ENCODE assay signal across 21 mouse cellular contexts in the genomic region with DNA sequence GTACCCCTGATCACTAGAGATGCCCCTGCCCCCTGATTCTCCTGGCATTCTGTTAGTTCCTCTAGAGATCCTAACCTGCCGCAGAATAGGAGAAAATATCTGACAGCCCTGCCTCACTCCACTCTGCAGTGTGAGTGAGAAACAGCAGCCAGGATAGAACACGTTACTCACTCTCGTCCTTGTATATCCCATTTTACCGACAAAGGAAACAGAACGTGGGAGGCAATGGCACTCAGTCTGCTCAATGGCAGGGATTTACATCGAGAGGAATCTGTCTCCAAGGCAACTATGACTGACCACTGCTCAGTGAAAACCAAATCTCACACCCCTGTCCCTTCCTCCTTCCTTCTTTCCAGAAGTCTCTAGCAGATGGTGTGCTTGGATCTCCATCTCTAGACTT. TPM values are rescaled to one million over a fixed set of nuclear protein-coding genes. Genes with fewer than 3 reads are reported as not detected.
DNase-seq lines count a peak whose midpoint lies in the region; ATAC-seq and TF ChIP-seq lines count a peak whose summit lies in the region.
"Had no signal": no experiment of that assay in that cellular context is flagged by ENCODE, and none has a peak within 500 bp of the region (broad histone marks: within the 10 kb centered on the region; RNA-seq: fewer than 3 reads in every experiment).

No protein-coding gene starts in this region.

- no peak for DNase-seq in forebrain, postnatal 0 days
- peak; percentile 79 for DNase-seq in midbrain, embryonic 11.5 days (ENCODE audit: low spot score, missing footprints)
- peak; percentile 6 for DNase-seq in right cerebral cortex, postnatal 25 days
- DNase-seq in right cerebral cortex, postnatal 4 days: no peak
- DNase-seq: adrenal gland, postnatal 10 days; adrenal gland, postnatal 36 days; cerebellum, adult 11-12 months; cerebellum, adult 8-10 months; cerebellum, postnatal 14 days; gastrocnemius, adult 2 months; gastrocnemius, postnatal 14 days; heart, adult 11 months had no signal

- no peak overlapping the region for H3K4me3 ChIP-seq in forebrain, postnatal 0 days (ENCODE audit: low read depth, low read length)
- H3K4me3 ChIP-seq in forebrain, embryonic 15.5 days: no peak overlapping the region
- no peak overlapping the region for H3K4me3 ChIP-seq in midbrain, embryonic 11.5 days (ENCODE audit: low read depth, low read length)
- no peak overlapping the region for H3K4me3 ChIP-seq in midbrain, embryonic 13.5 days (replicated peaks)
- H3K4me3 ChIP-seq: forebrain, embryonic 10.5 days; forebrain, embryonic 13.5 days; gastrocnemius, adult 2 months; hindbrain, embryonic 12.5 days; hindbrain, embryonic 15.5 days had no signal

- H3K4me2 ChIP-seq in forebrain, postnatal 0 days (ENCODE audit: low read depth): no peak overlapping the region
- no peak overlapping the region for H3K4me2 ChIP-seq in forebrain, embryonic 15.5 days (replicated peaks)
- H3K4me2 ChIP-seq in midbrain, embryonic 11.5 days: no peak overlapping the region
- no peak overlapping the region for H3K4me2 ChIP-seq in midbrain, embryonic 13.5 days (replicated peaks)
- H3K4me2 ChIP-seq: forebrain, embryonic 13.5 days; heart, embryonic 11.5 days; hindbrain, embryonic 12.5 days; hindbrain, embryonic 15.5 days had no signal

- 32% methylated on average over 6 of the region's 6 CpGs for WGBS in forebrain, postnatal 0 days
- WGBS in forebrain, embryonic 15.5 days: 35% methylated on average over 6 of the region's 6 CpGs
- WGBS in midbrain, embryonic 11.5 days: 27% methylated on average over 6 of the region's 6 CpGs
- WGBS in midbrain, embryonic 13.5 days: 14% methylated on average over 6 of the region's 6 CpGs

- ATAC-seq in forebrain, postnatal 0 days: peak; percentile 60
- ATAC-seq in forebrain, embryonic 15.5 days (replicated peaks): no peak
- ATAC-seq in midbrain, embryonic 11.5 days (ENCODE audit: low FRiP score): no peak
- no peak for ATAC-seq in midbrain, embryonic 13.5 days
- ATAC-seq: activated CD4-positive, CD25-positive, alpha-beta regulatory T cell, adult 4 months; forebrain, embryonic 13.5 days had no signal

- no peaks in the 10 kb centered on the region for H3K36me3 ChIP-seq in forebrain, postnatal 0 days (ENCODE audit: insufficient read depth)
- no peaks in the 10 kb centered on the region for H3K36me3 ChIP-seq in forebrain, embryonic 15.5 days
- H3K36me3 ChIP-seq in midbrain, embryonic 11.5 days (ENCODE audit: control insufficient read depth, insufficient read depth, low read length): no peaks in the 10 kb centered on the region
- no peaks in the 10 kb centered on the region for H3K36me3 ChIP-seq in midbrain, embryonic 13.5 days
- H3K36me3 ChIP-seq: forebrain, embryonic 10.5 days; hindbrain, embryonic 12.5 days; hindbrain, embryonic 15.5 days had no signal

- H3K27me3 ChIP-seq in forebrain, postnatal 0 days (ENCODE audit: insufficient read depth, low read length): no peaks in the 10 kb centered on the region
- H3K27me3 ChIP-seq in forebrain, embryonic 15.5 days: no peaks in the 10 kb centered on the region
- H3K27me3 ChIP-seq in midbrain, embryonic 11.5 days (ENCODE audit: control insufficient read depth, insufficient read depth, low read length): no peaks in the 10 kb centered on the region; the same call in 1 of the 2 replicates
- peaks cover 12% of the 10 kb centered on the region for H3K27me3 ChIP-seq in midbrain, embryonic 13.5 days
- H3K27me3 ChIP-seq: hindbrain, embryonic 15.5 days had no signal

- no peaks in the 10 kb centered on the region for H3K9me3 ChIP-seq in forebrain, postnatal 0 days (ENCODE audit: low read length)
- H3K9me3 ChIP-seq in forebrain, embryonic 15.5 days: no peaks in the 10 kb centered on the region
- no peaks in the 10 kb centered on the region for H3K9me3 ChIP-seq in midbrain, embryonic 11.5 days (ENCODE audit: control insufficient read depth, low read length)
- no peaks in the 10 kb centered on the region for H3K9me3 ChIP-seq in midbrain, embryonic 13.5 days
- H3K9me3 ChIP-seq: forebrain, embryonic 10.5 days; forebrain, embryonic 13.5 days; hindbrain, embryonic 12.5 days; hindbrain, embryonic 15.5 days had no signal

- no peak for TF ChIP-seq CTCF in forebrain, postnatal 0 days (IDR thresholded peaks at IDR 0.05; ENCODE audit: low read depth)

- no peak overlapping the region for H3K9ac ChIP-seq in forebrain, postnatal 0 days
- no peak overlapping the region for H3K9ac ChIP-seq in forebrain, embryonic 15.5 days (replicated peaks)
- no peak overlapping the region for H3K9ac ChIP-seq in midbrain, embryonic 11.5 days (ENCODE audit: low read length)
- no peak overlapping the region for H3K9ac ChIP-seq in midbrain, embryonic 13.5 days (replicated peaks)
- H3K9ac ChIP-seq: forebrain, embryonic 13.5 days; hindbrain, embryonic 12.5 days; hindbrain, embryonic 15.5 days had no signal

- no peaks in the 10 kb centered on the region for H3K4me1 ChIP-seq in forebrain, postnatal 0 days (ENCODE audit: insufficient read depth)
- H3K4me1 ChIP-seq in forebrain, embryonic 15.5 days: no peaks in the 10 kb centered on the region
- no peaks in the 10 kb centered on the region for H3K4me1 ChIP-seq in midbrain, embryonic 11.5 days (ENCODE audit: control insufficient read depth, insufficient read depth, low read length)
- 0 out of 2 replicates have a peak, but pooled peaks cover 7% of the 10 kb centered on the region for H3K4me1 ChIP-seq in midbrain, embryonic 13.5 days (replicated peaks)
- H3K4me1 ChIP-seq: forebrain, embryonic 13.5 days; hindbrain, embryonic 15.5 days had no signal

- peak overlapping the region; percentile 15; the same call in 1 of the 2 replicates for H3K27ac ChIP-seq in forebrain, postnatal 0 days (ENCODE audit: low read depth, low read length)
- no peak overlapping the region for H3K27ac ChIP-seq in forebrain, embryonic 15.5 days (replicated peaks)
- no peak overlapping the region for H3K27ac ChIP-seq in midbrain, embryonic 11.5 days (ENCODE audit: low read depth, low read length)
- H3K27ac ChIP-seq in midbrain, embryonic 13.5 days: no peak overlapping the region
- H3K27ac ChIP-seq: forebrain, embryonic 10.5 days; forebrain, embryonic 13.5 days; gastrocnemius, adult 2 months; hindbrain, embryonic 12.5 days; hindbrain, embryonic 15.5 days had no signal

RNA-seq across cellular contexts. Expression of a gene that starts 19.9 kb away (rescaled TPM):
- total RNA-seq in forebrain, postnatal 0 days (2014; rRNA removed): 4.8 and 5.9 TPM in 2 replicates
- polyA plus RNA-seq in forebrain, postnatal 0 days (2015; fragmentation: Nextera tagmentation; extraction: Ambion mirVana): 3.6 and 4.4 TPM in 2 replicates
- 4.8 and 4.9 TPM in 2 replicates for polyA plus RNA-seq in forebrain, embryonic 15.5 days (2015; fragmentation: Nextera tagmentation; extraction: Ambion mirVana)
- 0.66 and 0.74 TPM in 2 replicates for polyA plus RNA-seq in midbrain, embryonic 11.5 days (2014; fragmentation: Nextera tagmentation; extraction: Ambion mirVana)
- polyA plus RNA-seq in midbrain, embryonic 13.5 days (2015; fragmentation: Nextera tagmentation; extraction: Ambion mirVana): 1.5 and 2.5 TPM in 2 replicates
- total RNA-seq: hematopoietic stem cell, adult 5-6 weeks had no signal

Comparison
In these comparisons a context has a peak if more than half of its experiments do, and no peak if none do; other contexts are left out.
1. DNase-seq: peak in midbrain, embryonic 11.5 days (single experiment) and right cerebral cortex, postnatal 25 days (single experiment); none in forebrain, postnatal 0 days (single experiment) and right cerebral cortex, postnatal 4 days (single experiment).